Mouse (Mus musculus): ENCODE measurements around the gene Sorbs1.

Sorbs1 gene

DNA sequence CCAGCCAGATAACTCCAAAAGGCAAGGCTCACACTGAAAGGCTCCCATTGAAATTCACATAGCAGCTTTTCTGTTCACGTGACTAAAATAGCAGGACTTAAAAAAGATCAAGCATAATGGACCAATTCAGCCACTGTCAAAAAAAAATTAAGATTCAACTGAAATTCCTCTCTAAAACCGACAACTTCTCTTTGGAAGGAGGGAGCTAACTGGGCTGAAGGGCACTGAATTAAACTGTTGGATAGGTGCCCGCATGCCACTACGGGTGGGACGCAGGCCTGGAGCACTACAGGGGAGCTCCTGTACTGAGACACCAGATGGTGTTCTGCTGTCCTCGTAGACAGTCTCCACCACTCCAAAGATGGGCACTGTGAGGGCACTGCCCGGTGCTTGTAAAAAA is 165.4 kb downstream of the Sorbs1 start:
- no peak for DNase-seq (ENCODE audit: low read depth, low spot score)

DNA sequence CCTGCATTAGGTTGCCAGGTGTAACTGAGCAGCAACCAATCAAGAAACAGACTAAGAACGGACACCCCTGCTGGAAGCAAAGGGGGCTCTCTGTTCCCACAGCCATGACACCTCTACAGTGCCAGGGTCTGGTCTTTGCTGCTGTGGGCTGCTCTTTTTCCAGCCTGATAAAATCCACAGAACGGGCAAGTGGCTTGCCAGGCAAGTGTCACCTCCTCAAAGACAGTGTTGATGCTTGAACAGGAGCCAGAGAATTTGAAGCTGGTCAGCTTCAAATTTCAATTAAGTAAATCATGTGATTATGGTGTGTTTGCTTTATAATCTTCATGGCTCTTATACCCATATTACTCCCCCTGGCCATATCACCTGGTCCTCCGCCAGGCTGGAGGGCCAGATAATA is 166.7 kb downstream of the Sorbs1 start:
- DNase-seq (ENCODE audit: low read depth, low spot score), result no peak

DNA sequence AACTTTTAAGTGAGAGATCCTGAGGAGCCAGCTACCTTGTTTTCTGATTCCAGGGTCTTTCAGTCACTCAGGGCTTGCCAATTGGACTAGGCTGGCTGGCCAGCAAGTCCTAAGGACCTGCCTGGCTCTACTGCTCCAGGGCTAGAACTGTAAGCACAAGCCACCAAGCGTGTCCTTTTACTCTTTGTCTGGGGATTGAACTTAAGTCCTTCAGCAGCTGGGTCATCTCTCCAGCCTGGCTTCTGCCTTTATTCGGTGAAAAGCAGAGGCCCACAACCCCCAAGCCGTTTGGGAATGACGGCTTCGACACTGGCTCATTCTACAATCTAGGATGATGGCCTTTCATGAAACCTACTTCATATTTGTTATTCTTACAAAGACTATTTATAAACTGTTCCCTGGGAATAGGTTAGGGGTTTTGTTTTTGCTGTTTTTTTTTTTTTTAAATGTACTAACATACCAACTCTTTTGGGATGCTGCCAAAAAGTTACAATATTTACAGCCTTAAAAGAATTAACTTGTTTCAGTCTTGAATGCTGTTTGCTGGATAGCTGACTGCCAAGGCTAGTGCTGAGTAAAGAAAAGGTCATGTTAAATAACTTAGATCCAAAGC is 167.2 kb downstream of the Sorbs1 start:
- DNase-seq (ENCODE audit: low read depth, low spot score), result no peak

DNA sequence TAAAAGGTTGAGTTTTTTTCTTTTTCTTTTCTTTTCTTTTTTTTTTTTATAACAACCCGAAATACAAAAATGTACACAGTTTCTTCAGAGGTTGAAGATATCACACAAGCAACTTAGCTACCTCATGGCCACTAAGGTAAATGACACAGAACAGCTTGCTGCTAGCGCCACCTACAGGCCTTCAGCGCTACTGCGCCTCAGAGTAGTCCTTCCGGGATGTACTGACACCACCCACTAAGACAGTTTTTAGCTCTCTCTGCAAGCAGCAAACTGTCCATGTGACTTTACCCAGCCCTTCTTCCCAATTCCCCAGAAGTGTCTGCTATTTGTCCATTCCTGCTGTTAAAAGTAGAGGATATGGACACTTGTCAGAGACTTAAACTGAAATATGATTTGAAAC is 167.9 kb downstream of the Sorbs1 start:
- peak; percentile 79 for DNase-seq (ENCODE audit: low read depth, low spot score)

DNA sequence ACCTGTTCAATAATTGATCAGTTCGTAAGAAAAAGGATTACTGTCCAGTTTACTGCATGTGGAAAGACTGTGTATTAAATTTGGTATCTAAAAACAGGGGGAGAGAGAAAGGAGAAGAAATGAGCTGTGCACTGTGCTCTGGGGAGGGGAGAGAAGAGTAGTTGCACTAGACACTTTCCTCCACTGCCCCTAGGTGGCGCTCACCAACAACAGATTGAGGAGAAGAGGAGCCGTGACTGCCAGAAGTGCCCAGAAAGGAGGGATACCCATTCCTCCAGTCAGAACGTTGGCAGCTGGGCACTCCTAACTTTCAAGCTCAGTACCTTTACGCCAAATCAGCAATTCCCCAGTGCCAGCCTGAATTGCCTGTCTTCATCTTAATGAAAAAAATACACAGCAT is 170.6 kb downstream of the Sorbs1 start:
- peak; percentile 89 for DNase-seq (ENCODE audit: low read depth, low spot score)

DNA sequence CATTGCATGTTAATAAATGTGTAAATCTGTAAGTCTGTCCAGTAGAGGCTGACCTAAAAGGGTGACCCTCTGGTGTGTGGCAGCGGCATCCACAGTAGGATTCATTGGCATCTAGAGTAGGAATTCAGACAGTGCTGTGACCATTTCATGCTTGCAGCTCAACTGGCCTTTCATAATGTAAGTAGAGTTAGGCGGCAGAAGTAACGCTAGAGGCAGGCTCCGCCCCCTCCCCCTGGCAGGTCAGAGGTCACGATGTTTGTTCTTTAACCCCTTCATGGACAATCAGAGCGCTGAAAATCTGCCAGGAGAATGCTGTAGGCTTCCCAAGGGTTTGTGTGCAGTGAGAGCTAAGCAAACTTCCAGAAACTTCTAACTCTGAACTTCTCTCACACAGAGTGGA is 172.4 kb downstream of the Sorbs1 start:
- DNase-seq (ENCODE audit: low read depth, low spot score), result no peak

DNA sequence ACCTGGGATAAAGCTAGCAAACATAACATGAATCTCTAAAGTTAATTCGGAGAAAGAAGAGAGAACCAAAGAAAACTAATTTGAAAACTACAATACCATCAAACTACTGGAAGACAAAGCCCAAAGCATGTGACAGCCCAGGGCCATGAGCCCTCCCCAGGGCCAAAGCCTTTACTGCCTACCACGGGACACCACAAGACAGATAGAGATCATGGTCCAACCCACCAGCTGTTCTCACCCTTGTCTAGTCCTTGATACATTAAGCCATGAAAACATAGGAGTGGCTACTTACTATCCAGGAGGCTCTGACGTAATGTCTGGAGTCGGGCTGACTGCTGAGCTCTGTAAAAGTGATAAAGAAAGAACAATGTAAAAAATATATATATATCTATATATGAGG is 176.9 kb downstream of the Sorbs1 start:
- DNase-seq (ENCODE audit: low read depth, low spot score), result no peak

DNA sequence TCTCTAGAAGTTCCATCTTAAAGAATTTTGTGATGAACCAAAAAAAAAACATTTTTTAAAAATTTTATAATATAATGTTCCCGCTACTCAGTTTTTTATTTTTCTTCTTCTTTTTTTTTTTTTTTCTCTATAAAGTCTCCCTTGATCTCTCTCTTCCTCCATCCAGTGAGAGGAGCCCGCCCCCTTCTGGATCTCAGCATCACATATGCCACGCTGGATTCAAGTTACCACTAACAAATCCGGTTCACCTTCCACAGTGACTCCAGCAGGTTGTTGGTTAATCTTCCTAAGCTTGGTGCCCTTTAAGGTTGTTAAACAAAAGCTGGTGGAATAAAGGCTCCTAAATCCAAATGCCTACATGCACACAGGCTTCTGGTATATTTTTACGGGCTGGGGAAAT is 179.7 kb downstream of the Sorbs1 start:
- peak; percentile 72 for DNase-seq (ENCODE audit: low read depth, low spot score)

DNA sequence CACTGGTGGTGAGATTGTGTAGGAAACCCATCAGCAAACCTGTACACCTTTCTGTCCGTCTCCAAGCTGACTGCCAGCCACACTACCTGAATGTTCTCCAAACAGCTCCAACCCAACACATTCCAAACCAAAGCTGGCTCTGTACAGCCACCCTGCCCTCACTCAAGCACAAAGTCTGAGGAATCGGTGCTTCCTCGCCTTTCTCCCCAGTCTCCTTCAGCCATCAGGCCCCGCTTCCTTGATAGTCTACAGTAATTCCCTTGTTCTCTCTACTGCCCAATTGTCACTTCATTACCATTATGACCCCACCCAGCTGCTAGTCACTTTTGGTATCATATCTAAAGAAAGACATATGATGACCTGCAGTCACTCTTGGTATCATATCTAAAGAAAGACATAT is 180.5 kb downstream of the Sorbs1 start:
- no peak for DNase-seq (ENCODE audit: low read depth, low spot score)

DNA sequence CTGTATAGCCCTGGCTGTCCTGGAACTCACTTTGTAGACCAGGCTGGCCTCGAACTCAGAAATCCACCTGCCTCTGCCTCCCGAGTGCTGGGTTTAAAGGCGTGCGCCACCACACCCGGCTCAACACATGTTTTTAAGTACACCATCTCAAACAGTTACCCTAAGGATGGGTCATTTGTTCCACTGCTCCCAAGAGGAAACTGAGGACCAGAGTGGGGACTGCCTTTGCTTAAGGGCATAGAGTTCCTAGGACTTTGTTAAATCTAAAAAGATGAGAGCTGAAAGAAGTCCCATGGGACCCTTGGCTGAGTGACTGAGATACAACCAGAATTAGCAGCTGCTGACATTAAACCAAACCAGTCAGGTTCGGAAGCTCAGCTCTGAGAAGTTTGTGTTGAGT is 181.3 kb downstream of the Sorbs1 start:
- no peak for DNase-seq (ENCODE audit: low read depth, low spot score)

DNA sequence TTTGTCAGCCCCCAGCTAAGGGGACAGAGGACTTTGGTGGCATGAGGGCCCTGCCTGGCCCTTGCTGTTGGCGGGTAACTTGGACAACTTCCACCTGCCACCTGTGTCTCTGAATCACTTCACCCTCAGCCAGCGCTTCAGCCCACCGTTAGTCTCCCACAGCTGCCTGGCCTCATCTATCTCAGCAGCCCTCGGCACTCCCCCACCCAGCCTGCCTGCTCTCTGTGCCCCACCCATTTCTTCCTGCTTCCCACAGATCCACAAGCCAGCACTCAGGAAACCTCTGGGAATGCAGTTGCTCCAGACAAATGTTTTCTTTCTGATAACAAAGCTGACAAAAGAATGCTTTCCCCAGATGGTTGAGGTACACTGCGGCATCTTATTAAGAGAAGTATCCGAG is 181.7 kb downstream of the Sorbs1 start:
- DNase-seq (ENCODE audit: low read depth, low spot score), result no peak

DNA sequence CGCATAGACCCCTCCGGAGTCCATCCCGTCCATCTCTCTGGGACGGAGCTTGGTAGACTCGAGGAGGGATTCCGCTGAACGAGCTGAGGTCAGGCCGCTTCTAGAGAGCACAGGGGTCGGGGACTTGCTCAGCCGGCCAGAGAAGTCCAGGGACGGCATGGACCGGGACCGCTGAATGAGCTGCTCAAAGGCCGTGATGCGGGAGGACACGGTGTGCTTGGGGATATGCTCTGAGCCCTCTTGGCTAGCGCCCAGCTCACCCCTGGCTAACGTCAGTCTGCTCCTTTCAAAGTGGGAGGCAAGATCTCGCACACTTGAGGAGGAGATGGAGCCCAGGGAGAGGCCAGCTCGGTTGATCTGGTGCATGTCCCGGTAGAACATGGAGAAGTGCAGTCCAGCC is 187.5 kb downstream of the Sorbs1 start:
- DNase-seq (ENCODE audit: low read depth, low spot score), result no peak

DNA sequence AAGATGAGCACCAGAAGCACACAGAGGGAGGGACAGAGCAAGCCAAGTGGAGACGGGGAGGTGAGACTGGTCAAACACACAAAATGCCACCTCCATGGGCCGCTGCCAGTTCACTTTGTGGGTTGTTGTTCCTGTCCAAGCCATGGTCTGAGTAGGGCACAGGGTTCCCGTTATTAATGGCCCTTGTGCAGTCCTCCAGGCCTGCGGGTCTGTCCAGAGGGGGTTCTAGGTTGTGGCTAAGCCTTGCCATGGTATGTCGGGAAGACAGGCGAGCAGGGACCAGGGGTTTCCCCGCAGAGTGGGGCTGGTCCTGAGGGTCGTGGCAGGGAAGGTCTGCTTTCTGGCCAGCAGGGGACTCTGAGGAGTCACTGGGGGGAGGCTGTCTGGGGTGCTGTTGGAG is 188.2 kb downstream of the Sorbs1 start:
- DNase-seq (ENCODE audit: low read depth, low spot score), result no peak

DNA sequence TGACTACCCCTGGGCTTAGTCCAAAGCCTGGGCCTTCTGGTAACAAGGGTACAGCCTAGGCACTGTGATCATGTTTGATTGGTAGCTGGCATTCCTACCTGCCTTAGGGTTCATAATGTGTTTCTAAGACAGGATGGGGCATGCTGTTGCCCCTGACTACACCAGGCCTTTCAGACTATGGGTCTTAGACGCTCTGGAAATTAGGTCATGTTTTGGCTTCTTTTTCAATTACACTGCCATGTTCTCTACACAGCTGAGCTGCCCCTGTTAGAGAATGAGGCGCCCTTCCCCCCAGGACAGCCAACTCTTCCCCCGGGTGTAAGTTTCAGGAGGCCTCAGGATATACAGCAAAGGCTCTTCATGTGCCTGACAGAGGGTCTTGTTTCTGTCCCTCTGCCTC is 191.4 kb downstream of the Sorbs1 start:
- DNase-seq (ENCODE audit: low read depth, low spot score), result no peak

DNA sequence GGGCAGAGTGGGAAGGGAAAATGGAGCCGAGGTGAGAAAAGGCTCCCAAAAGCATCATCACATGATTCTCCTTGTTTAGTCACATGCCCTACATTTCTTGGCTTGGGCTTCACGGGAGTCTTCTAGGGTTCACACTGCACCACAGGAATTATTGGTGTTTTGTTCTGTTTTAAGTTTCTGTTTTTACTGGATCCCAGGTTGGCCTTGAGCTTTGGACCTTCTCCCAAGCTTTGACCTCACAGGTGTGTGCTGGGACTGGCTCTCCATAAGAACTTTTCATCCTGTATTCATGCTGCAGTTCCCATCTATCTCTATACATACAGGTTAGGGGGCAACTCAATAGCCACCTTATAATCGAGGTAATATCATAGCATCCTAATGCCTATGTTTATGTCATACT is 194.4 kb downstream of the Sorbs1 start:
- no peak for DNase-seq (ENCODE audit: low read depth, low spot score)

DNA sequence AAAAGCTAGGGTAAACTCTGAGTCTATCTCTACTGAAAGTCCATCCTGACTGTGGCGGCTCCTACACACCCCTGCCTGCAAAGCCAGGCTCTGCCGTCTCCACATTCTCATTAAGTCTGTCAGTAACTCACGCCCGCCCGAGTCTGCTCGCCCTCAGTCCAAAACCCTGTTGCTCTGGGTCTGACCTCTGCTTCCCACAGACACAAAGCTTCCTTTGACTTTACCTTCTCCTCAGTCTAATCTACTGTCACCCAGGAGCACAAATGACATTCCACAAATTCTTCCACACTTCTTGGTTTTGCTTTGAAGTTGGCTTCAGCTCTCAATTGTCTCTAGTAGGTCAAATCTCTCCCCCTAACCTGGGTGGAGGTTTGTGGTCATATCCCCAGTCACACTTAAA is 195.1 kb downstream of the Sorbs1 start:
- no peak for DNase-seq (ENCODE audit: low read depth, low spot score)

DNA sequence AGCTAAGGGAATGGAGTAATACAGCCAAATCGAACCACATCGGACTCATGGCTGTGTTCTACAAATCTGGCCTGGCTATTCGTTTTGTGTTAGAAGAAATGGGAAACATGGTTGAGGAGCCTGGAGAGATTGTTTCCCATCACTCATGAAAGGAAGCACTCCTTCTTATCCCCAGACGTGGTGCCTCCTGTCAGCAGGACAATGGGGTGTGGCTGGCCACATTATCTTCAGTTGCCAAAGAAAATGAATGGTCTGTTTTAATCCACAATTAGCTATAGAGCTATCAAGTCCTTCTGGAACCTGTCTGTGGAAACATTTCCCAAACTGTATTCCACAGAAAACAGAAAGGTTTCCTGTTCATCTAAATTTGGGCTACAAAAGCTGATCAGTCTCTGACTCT is 196.6 kb downstream of the Sorbs1 start:
- DNase-seq (ENCODE audit: low read depth, low spot score), result no peak

DNA sequence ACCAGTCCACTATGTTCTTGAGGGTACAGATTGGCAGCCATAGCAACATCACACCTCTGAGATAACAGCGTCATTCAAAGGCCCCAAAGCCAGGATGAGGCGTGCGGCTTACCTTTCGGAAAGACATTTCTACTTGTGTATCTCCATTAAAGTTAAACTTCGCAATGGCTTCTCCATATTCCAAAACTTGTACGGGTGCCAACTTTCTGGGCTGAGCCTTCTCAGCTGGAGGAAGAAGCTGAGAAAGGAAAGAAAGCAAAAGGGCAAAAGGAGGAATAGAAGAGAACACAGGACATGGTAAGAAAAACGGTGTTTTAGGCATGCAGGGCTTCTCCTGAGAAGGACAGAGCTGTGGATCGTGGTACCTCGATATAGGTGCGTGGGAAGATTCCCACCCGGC is 199.3 kb downstream of the Sorbs1 start:
- DNase-seq (ENCODE audit: low read depth, low spot score), result no peak

DNA sequence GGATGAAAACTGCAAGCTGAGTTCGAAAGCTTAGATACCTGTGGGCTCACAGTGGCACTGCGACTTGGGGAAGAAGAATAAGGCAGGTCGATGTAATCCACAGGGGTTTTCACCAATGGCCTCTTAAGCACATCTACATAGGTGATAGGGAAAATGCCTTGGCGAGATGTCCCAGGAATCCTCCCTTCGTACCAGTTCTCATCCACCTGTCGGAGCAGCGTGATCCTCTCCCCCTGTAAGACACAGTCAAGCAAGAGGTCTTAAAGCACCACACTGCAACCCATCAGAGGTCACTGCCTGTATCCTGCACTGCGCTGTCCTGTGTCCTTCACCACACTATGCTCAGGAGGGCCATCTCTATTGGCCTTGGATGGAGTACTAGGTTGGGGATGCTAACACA is 201.9 kb downstream of the Sorbs1 start:
- no peak for DNase-seq (ENCODE audit: low read depth, low spot score)

DNA sequence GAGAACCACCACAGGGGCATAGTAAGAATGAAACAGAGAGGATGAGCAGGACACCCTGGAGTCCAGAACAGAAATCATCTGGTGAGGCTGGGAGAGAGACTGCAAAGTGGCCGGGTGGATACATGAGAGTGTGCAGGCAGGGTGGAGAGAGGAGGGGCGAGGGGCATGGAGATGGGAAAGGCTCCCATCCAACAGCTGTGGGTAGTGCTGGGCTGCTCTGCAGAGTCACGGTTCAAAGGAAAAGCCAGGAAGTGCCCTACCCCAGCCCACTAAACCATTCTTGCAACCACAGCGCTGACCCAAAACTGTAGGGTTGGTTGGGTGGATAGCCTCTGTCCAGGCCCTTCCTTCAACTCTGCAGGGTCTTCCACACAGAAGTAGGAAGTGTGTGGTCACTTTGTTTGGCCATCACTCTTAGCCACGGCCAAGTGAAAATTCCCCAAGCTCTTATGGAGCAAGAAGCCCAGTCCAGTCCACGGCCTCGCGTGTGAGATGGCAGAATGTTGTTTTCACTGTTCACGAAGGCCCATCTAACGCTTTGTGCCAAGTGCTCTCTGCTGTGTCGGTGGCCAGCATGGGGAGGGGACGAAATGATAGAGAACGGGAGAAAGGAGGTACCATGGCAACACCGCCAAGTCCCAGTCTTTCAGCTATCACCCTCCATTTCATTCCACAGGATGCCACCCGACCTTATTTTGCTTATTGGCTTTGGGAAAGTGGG is 203.0 kb downstream of the Sorbs1 start:
- DNase-seq (ENCODE audit: low read depth, low spot score), result no peak

DNA sequence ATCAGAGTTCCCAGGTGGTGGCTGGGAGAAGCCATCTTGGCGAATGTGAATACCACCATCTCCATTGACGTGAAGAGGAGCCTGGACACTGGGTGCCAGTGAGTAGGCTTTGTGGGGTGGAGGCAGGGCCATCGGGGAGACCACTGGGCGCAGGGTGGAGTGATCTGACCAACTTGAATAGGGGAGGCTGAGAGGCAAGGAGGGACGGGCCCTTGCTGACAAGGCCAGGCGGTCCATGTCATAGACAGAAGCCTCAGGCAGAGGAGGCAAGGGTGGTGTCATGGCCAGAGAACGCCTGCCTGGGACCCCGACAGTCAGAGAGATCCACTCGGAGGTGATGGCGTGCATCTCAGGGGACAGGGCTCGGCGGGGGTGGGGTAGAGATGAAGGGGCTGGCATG is 203.7 kb downstream of the Sorbs1 start:
- DNase-seq (ENCODE audit: low read depth, low spot score), result no peak

DNA sequence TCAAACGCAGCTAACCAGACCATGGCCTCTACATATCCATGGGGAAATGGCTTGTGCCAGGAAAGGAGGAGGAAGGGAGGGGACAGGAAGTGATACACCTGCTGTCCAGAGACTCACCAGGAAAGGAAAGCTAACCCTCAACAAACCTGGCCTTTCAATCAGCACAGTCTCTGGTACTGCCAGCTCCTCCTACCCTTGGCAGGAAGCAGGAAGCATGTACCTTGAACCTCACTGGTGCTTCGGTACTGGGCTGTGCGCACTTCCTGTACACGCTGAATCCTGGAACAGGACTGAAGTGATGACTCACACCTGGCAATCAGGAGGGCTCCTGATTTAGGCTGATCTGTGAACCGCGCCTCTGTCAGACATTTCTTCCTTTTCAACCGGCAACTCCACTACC is 206.0 kb downstream of the Sorbs1 start:
- peak; percentile 52 for DNase-seq (ENCODE audit: low read depth, low spot score)

DNA sequence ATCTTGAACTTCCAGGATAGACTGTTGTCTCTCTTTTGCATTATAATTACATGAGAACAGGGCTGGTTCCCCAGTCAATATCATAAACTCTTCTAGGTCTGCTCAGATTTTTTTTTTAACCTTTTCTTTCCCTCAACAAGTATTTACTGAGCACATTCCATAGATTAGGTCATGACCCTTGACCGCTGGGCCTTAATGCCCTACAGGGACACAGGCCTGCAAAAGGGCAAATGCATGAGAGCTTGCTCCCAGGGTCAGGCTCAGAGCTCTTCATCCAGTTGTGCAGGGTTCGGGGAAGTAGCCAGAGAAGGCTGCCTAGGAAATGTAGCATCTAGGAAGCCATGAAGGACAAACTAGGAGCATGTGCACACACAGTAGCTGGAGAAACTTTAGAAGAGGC is 206.9 kb downstream of the Sorbs1 start:
- DNase-seq (ENCODE audit: low read depth, low spot score), result no peak

DNA sequence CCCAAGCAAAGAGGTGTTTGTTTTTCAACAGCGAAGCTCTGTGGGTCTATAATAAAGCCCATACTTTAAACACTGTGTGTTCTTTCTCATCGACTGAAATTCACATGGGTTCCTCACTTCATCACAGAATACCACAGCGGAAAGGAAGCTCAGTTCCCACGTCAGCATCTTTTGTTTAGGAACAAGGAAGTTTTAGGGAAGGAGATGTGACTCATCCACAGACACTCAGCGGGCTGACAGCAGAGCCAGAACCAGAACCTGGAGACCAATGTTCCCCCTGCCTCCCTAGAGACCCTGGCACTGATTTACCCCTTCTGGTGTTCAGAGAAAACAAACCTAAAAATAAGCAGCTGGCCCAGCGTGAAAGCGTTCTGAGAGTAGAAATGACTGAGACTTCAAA is 208.1 kb downstream of the Sorbs1 start:
- DNase-seq (ENCODE audit: low read depth, low spot score), result no peak

All from 3T3-L1 (cell line).